ENCODE assay signal across 21 mouse cellular contexts in the genomic region with DNA sequence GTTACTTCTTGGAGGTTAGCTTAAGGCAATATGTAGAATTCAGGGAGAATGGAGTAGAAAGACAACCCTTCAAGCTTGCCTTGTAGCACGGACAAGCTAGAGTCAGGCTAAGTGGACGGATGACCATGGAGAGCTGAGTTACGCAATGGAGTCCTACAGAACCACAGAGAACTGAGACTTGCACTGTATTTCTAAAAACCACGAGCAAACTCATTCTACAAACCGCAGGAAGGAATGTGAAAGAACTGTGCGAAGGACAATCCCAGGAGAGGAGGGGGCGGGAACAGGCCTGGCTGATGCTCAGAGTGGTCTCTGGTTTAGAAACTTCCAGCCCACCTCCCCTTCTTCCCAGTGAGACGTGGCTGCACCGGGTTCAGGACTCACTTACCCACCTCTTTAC.
DNase-seq lines count a peak whose midpoint lies in the region; ATAC-seq lines count a peak whose summit lies in the region.
"Had no signal": no experiment of that assay in that cellular context is flagged by ENCODE, and none has a peak within 500 bp of the region (broad histone marks: within the 10 kb centered on the region; RNA-seq: fewer than 3 reads in every experiment).

No protein-coding gene starts in this region.

- H3K9me3 ChIP-seq in embryonic facial prominence, embryonic 12.5 days: no peaks in the 10 kb centered on the region
- no peaks in the 10 kb centered on the region for H3K9me3 ChIP-seq in embryonic facial prominence, embryonic 10.5 days
- no peaks in the 10 kb centered on the region for H3K9me3 ChIP-seq in limb, embryonic 10.5 days (replicated peaks)
- no peaks in the 10 kb centered on the region for H3K9me3 ChIP-seq in hindbrain, embryonic 10.5 days
- H3K9me3 ChIP-seq: forebrain, embryonic 12.5 days; lung, embryonic 15.5 days; midbrain, embryonic 12.5 days; neural tube, embryonic 12.5 days had no signal

- H3K4me1 ChIP-seq in embryonic facial prominence, embryonic 12.5 days: peaks cover 16% of the 10 kb centered on the region
- no peaks in the 10 kb centered on the region for H3K4me1 ChIP-seq in embryonic facial prominence, embryonic 10.5 days
- no peaks in the 10 kb centered on the region for H3K4me1 ChIP-seq in limb, embryonic 10.5 days
- no peaks in the 10 kb centered on the region for H3K4me1 ChIP-seq in hindbrain, embryonic 10.5 days (replicated peaks)
- H3K4me1 ChIP-seq: forebrain, embryonic 12.5 days; lung, embryonic 15.5 days; midbrain, embryonic 12.5 days; neural tube, embryonic 12.5 days had no signal

- DNase-seq in embryonic facial prominence, embryonic 10.5 days (ENCODE audit: low spot score): no peak
- DNase-seq in lung, postnatal 36 days: peak; percentile 59
- no peak for DNase-seq in lung, postnatal 25 days (ENCODE audit: low spot score)
- DNase-seq in limb, embryonic 10.5 days (ENCODE audit: low spot score): peak; percentile 23
- no peak for DNase-seq in spleen, adult 18-20 months
- no peak for DNase-seq in left cerebral cortex, adult 8-10 months (ENCODE audit: low spot score in 2 of 2)
- no peak for DNase-seq in hindbrain, embryonic 10.5 days (ENCODE audit: low spot score)
- DNase-seq: adrenal gland, adult 2 months; cerebellum, adult 2 months; heart, postnatal 10 days; right cerebral cortex, adult 18-20 months; thymus, postnatal 14 days had no signal

- no peak for ATAC-seq in embryonic facial prominence, embryonic 12.5 days (ENCODE audit: insufficient number of reproducible peaks, insufficient read depth, low FRiP score, low TSS enrichment)
- ATAC-seq: intestine, postnatal 0 days had no signal

- H3K9ac ChIP-seq in embryonic facial prominence, embryonic 12.5 days: no peak overlapping the region
- H3K9ac ChIP-seq: forebrain, embryonic 12.5 days; hindbrain, embryonic 14.5 days; liver, embryonic 14.5 days; lung, embryonic 15.5 days; midbrain, embryonic 12.5 days; neural tube, embryonic 12.5 days had no signal

- WGBS in embryonic facial prominence, embryonic 12.5 days: 65% methylated on average over 9 of the region's 9 CpGs
- WGBS in embryonic facial prominence, embryonic 10.5 days: 91% methylated on average over 9 of the region's 9 CpGs
- WGBS in limb, embryonic 10.5 days: 95% methylated on average over 9 of the region's 9 CpGs
- WGBS in hindbrain, embryonic 10.5 days: 92% methylated on average over 9 of the region's 9 CpGs

- H3K36me3 ChIP-seq in embryonic facial prominence, embryonic 12.5 days: peaks cover 73% of the 10 kb centered on the region
- peaks cover 91% of the 10 kb centered on the region for H3K36me3 ChIP-seq in embryonic facial prominence, embryonic 10.5 days (replicated peaks)
- peaks cover 98% of the 10 kb centered on the region for H3K36me3 ChIP-seq in limb, embryonic 10.5 days
- peaks cover 34% of the 10 kb centered on the region for H3K36me3 ChIP-seq in hindbrain, embryonic 10.5 days

- no peak overlapping the region for H3K4me3 ChIP-seq in embryonic facial prominence, embryonic 12.5 days
- no peak overlapping the region for H3K4me3 ChIP-seq in embryonic facial prominence, embryonic 10.5 days
- no peak overlapping the region for H3K4me3 ChIP-seq in limb, embryonic 10.5 days
- no peak overlapping the region for H3K4me3 ChIP-seq in hindbrain, embryonic 10.5 days
- H3K4me3 ChIP-seq: forebrain, embryonic 12.5 days; lung, embryonic 15.5 days; midbrain, embryonic 12.5 days; neural tube, embryonic 12.5 days had no signal

- H3K27ac ChIP-seq in embryonic facial prominence, embryonic 12.5 days: peak overlapping the region; percentile 78
- no peak overlapping the region for H3K27ac ChIP-seq in embryonic facial prominence, embryonic 10.5 days (replicated peaks)
- H3K27ac ChIP-seq in limb, embryonic 10.5 days: no peak overlapping the region
- H3K27ac ChIP-seq in hindbrain, embryonic 10.5 days: no peak overlapping the region
- H3K27ac ChIP-seq: forebrain, embryonic 12.5 days; hindbrain, embryonic 14.5 days; liver, embryonic 14.5 days; lung, embryonic 15.5 days; midbrain, embryonic 12.5 days; neural tube, embryonic 12.5 days had no signal

- no peaks in the 10 kb centered on the region for H3K27me3 ChIP-seq in embryonic facial prominence, embryonic 12.5 days
- H3K27me3 ChIP-seq in embryonic facial prominence, embryonic 10.5 days (replicated peaks; ENCODE audit: low read depth, poor library complexity, severe bottlenecking): no peaks in the 10 kb centered on the region
- H3K27me3 ChIP-seq in limb, embryonic 10.5 days (ENCODE audit: low read depth, poor library complexity, severe bottlenecking): no peaks in the 10 kb centered on the region
- no peaks in the 10 kb centered on the region for H3K27me3 ChIP-seq in hindbrain, embryonic 10.5 days (ENCODE audit: insufficient read depth, poor library complexity, severe bottlenecking)
- H3K27me3 ChIP-seq: forebrain, embryonic 12.5 days; lung, embryonic 15.5 days; midbrain, embryonic 12.5 days; neural tube, embryonic 12.5 days had no signal

- no peak overlapping the region for H3K4me2 ChIP-seq in embryonic facial prominence, embryonic 12.5 days (replicated peaks)
- H3K4me2 ChIP-seq: forebrain, embryonic 12.5 days; heart, embryonic 11.5 days; hindbrain, embryonic 14.5 days; lung, embryonic 15.5 days; midbrain, embryonic 12.5 days; neural tube, embryonic 12.5 days had no signal

Comparison
In these comparisons a context has a peak if more than half of its experiments do, and no peak if none do; other contexts are left out.
1. DNase-seq: peak in lung, postnatal 36 days (single experiment) and limb, embryonic 10.5 days (single experiment); none in embryonic facial prominence, embryonic 10.5 days (single experiment), lung, postnatal 25 days (single experiment), spleen, adult 18-20 months (0 of 2), left cerebral cortex, adult 8-10 months (0 of 2) and hindbrain, embryonic 10.5 days (single experiment).